Mouse (Mus musculus): ENCODE data around the gene Lefty2. TPM values are rescaled to one million over a fixed set of nuclear protein-coding genes. Genes with fewer than 3 reads are reported as not detected.

Lefty2 gene
- total RNA-seq, 2 experiments from 2014 or later, result not detected

Other genes with a start within 250 kb of the Lefty2 start
- not detected in 2 replicates for gene Mixl1, start 196.1 kb upstream of the Lefty2 start, total RNA-seq (2015)
- not detected in 2 replicates for gene Mixl1, start 196.1 kb upstream of the Lefty2 start, total RNA-seq (2017)
- 25.2 and 27.1 TPM in 2 replicates for gene Acbd3, start 167.1 kb upstream of the Lefty2 start, total RNA-seq (2015)
- 49.8 and 52.4 TPM in 2 replicates for gene Acbd3, start 167.1 kb upstream of the Lefty2 start, total RNA-seq (2017)
- gene H3f3a, start 79.2 kb upstream of the Lefty2 start, total RNA-seq (2015), result 3,482 and 3,921 TPM in 2 replicates
- gene H3f3a, start 79.2 kb upstream of the Lefty2 start, total RNA-seq (2017), result 2,689 and 3,338 TPM in 2 replicates
- gene Sde2, start 42.0 kb upstream of the Lefty2 start, total RNA-seq (2015), result 18.1 and 21.1 TPM in 2 replicates
- 24.8 and 34.9 TPM in 2 replicates for gene Sde2, start 42.0 kb upstream of the Lefty2 start, total RNA-seq (2017)
- 14.5 and 16.4 TPM in 2 replicates for gene Pycr2, start 11.2 kb downstream of the Lefty2 start, total RNA-seq (2015)
- gene Pycr2, start 11.2 kb downstream of the Lefty2 start, total RNA-seq (2017), result 17.3 and 19.6 TPM in 2 replicates
- 0.60 and 1.5 TPM in 2 replicates for gene Lefty1, start 41.9 kb downstream of the Lefty2 start, total RNA-seq (2015)
- gene Lefty1, start 41.9 kb downstream of the Lefty2 start, total RNA-seq (2017), result 0.29 and 0.98 TPM in 2 replicates
- gene Tmem63a, start 49.2 kb downstream of the Lefty2 start, total RNA-seq (2015), result 35.0 and 35.5 TPM in 2 replicates
- 31.7 and 35.2 TPM in 2 replicates for gene Tmem63a, start 49.2 kb downstream of the Lefty2 start, total RNA-seq (2017)
- 1.3 and 2.4 TPM in 2 replicates for gene Ephx1, start 127.8 kb downstream of the Lefty2 start, total RNA-seq (2015)
- 1.3 and 2.1 TPM in 2 replicates for gene Ephx1, start 127.8 kb downstream of the Lefty2 start, total RNA-seq (2017)
- not detected in 2 replicates for gene 9130409I23Rik, start 158.1 kb downstream of the Lefty2 start, total RNA-seq (2015)
- not detected in 2 replicates for gene 9130409I23Rik, start 158.1 kb downstream of the Lefty2 start, total RNA-seq (2017)